26 mouse cellular contexts compared by ENCODE assay signal in genomic region chr2:57199046-57199445, GRCm38 (mm10).
"Had no signal": no experiment of that assay in that cellular context is flagged by ENCODE, and none has a peak within 500 bp of the region (broad histone marks: within the 10 kb centered on the region; RNA-seq: fewer than 3 reads in every experiment).

No protein-coding gene starts in this region.

- H3K36me3 ChIP-seq: heart, embryonic 13.5 days; heart, embryonic 15.5 days; hindbrain, embryonic 13.5 days; hindbrain, embryonic 15.5 days; intestine, embryonic 15.5 days; limb, embryonic 10.5 days; limb, embryonic 12.5 days; liver, embryonic 13.5 days had no signal

- H3K4me1 ChIP-seq: heart, embryonic 15.5 days; hindbrain, embryonic 13.5 days; hindbrain, embryonic 15.5 days; intestine, embryonic 15.5 days; limb, embryonic 10.5 days; limb, embryonic 12.5 days had no signal

- ATAC-seq: hindbrain, postnatal 0 days; intestine, embryonic 15.5 days had no signal

- H3K4me3 ChIP-seq: heart, adult 2 months; heart, embryonic 13.5 days; heart, embryonic 15.5 days; hindbrain, embryonic 13.5 days; hindbrain, embryonic 15.5 days; intestine, embryonic 15.5 days; layer of hippocampus, adult 2 months; left cerebral cortex, adult 2 months; limb, embryonic 10.5 days; limb, embryonic 12.5 days; liver, embryonic 13.5 days had no signal

- H3K9me3 ChIP-seq: heart, embryonic 13.5 days; heart, embryonic 15.5 days; hindbrain, embryonic 13.5 days; hindbrain, embryonic 15.5 days; intestine, embryonic 15.5 days; limb, embryonic 10.5 days; limb, embryonic 12.5 days; liver, embryonic 13.5 days had no signal

- H3K4me2 ChIP-seq: heart, embryonic 11.5 days; heart, embryonic 13.5 days; heart, embryonic 15.5 days; hindbrain, embryonic 13.5 days; hindbrain, embryonic 15.5 days; intestine, embryonic 15.5 days; limb, embryonic 12.5 days; liver, embryonic 11.5 days; liver, embryonic 13.5 days had no signal

- H3K27me3 ChIP-seq: heart, embryonic 13.5 days; heart, embryonic 15.5 days; hindbrain, embryonic 13.5 days; hindbrain, embryonic 15.5 days; intestine, embryonic 15.5 days; limb, embryonic 12.5 days; liver, embryonic 13.5 days had no signal

- H3K27ac ChIP-seq: heart, adult 2 months; heart, embryonic 13.5 days; heart, embryonic 15.5 days; hindbrain, embryonic 13.5 days; hindbrain, embryonic 15.5 days; hindbrain, postnatal 0 days; intestine, embryonic 15.5 days; layer of hippocampus, adult 2 months; left cerebral cortex, adult 2 months; limb, embryonic 10.5 days; limb, embryonic 12.5 days; liver, embryonic 13.5 days had no signal

- H3K9ac ChIP-seq: heart, embryonic 13.5 days; heart, embryonic 15.5 days; hindbrain, embryonic 13.5 days; hindbrain, embryonic 15.5 days; intestine, embryonic 15.5 days; limb, embryonic 12.5 days; liver, embryonic 13.5 days had no signal

- DNase-seq: gastrocnemius, postnatal 10 days; gastrocnemius, postnatal 25 days; heart, adult 11 months; heart, adult 2 months; heart, postnatal 14 days; heart, postnatal 36 days; kidney, adult 11 months; kidney, adult 2 months; kidney, adult 9 months; kidney, postnatal 10 days; kidney, postnatal 25 days; kidney, postnatal 4 days; liver; liver, embryonic 13.5 days had no signal
